Mouse (Mus musculus) urinary bladder, postnatal 36 days (tissue): Measurements from ENCODE around the gene Snx30.

Experiments
- DNase-seq, 2 experiments: peaks; one replicate each; pipeline ENCODE4 v3.0.0; 2022; ENCODE audit warnings: low spot score in 2 of 2, mixed read lengths in 1 of 2

Gene Snx30

DNA sequence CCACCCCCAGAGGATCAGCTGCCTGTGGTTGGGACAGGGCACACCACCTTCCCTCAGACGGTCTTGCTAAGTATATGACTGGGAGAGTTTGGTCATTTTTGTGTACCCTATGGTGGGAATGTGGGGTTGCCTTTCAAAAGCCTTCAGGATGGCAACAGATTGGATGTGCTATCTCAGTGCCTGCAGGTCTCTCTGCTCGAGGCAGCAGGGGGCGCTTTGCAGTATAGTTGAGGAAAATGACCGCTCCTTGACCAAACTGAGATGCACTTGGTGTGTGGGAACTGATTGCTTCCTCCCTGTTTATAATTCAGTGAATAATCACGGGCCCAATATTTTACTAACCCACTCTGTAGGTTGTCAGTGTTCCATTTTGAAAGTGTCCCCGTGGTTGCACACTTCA, 96.9 kb downstream of the Snx30 start:
- no peak for DNase-seq

- no peak for DNase-seq
Measured at GRCm38 (mm10) chr4:59907092-59907491, 101.5 kb downstream of the Snx30 start.

GRCm38 (mm10) chr4:59907657-59908230, 102.1 kb downstream of the Snx30 start:
- DNase-seq, result no peak

DNA sequence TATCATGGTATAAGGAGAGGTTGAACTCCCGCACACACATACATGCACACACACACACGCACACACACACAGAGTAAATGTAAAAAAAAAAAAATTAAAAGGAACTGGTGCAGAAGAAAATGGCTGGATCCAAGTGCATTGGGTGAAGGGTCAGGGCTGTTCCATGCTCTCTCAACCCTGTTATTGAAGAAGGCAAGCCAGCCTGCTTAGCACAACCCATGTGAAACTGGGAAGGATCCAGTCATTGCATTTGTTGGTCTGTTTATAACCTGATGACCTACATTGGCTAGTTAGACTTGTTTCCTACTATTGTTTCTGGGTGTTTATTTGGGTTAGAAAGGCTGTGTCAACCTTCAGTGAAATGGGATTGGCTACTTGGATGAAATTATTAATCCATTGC, 103.1 kb downstream of the Snx30 start:
- no peak for DNase-seq

DNA sequence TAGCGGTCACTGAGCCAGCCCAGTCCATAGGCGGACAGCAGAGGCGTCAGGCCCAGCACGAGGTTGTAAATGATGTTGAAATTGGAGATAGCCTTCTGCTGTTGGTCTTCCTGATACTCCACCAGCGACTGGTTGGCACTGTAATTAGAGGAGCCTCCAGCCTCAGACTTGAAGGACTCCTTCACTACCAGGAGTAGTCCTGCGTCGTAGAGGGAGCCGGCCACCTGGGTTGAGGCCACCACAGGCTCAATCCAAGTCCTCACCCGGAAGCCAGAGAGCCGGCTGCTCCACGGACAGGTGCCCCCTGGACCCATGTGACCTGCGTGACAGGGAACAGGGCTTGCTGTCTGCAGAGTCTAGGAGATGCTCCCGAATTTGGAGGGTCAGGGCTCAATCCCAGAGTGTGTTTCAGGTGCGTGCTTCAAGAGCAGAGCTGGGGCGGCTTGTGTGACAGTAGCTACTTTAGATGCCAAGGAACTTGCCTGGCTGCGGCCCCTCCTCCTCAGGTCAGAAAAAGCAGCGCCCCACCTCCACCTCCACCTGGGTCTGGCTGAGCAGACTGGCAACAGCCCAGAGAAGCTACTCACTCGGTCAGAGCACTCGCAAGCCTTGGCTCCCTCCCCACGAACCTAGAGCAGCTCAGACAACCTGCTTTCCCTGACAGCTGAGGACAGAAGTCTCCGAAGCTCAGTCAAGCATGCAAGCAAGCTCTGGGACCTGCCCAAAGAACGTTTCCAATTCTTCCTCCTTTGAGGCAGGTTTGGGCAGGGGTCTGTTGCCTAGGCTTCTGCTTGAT, 109.2 kb downstream of the Snx30 start, which contains the start of gene Slc46a2:
TSS of gene Slc46a2 (minus strand) at position 449 of the 796 bp plus-strand sequence.
- DNase-seq, result peak in 1 of 2 experiments; percentile 19

DNA sequence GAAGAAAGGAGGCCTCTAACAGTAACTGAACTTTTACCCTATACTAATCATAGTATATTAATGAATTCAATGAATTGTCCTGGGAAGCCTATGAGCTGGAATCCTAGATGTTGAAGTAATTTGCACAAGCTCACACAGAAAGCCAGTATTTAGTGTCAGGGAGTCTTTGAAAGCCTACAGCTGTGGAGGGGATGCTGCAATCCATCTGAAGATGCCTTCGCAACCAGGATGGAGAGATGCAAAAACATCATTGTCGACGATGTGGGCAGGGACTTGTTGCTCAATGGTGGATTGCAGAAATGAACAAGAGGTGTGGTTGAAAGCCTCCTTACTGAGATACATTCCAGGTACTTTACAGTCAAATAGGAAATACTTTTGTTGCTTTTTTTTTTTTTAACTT, 112.3 kb downstream of the Snx30 start:
- DNase-seq, result no peak

GRCm38 (mm10) chr4:59925082-59925481, 119.4 kb downstream of the Snx30 start:
- no peak for DNase-seq

GRCm38 (mm10) chr4:59927666-59928065, 122.0 kb downstream of the Snx30 start:
- no peak for DNase-seq

- DNase-seq, result peak; percentile 59 to 75
Measured at GRCm38 (mm10) chr4:59928347-59928746, 122.7 kb downstream of the Snx30 start.

- DNase-seq, result peak in 1 of 2 experiments; percentile 26
Measured at GRCm38 (mm10) chr4:59932505-59933281, 127.1 kb downstream of the Snx30 start.

DNA sequence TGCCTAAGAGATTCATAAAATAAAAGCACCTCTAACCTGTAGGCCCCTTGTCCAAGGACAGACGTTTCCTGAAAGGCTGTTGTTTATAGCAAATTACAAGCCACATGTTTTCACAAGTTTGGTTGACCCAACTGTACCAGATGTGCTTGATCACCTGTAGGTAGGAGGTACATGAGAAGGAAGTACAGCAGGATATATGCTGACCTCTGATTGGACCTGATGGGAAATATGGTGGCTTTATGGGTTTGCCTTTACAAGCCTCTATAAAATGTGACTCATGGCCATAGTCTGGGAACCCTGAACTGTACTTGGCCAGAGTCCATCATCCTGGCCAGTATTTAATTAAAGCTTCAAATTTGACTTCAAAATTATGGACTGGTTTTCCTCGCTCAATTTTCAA, 131.9 kb downstream of the Snx30 start:
- no peak for DNase-seq
